Mouse (Mus musculus): Measurements from ENCODE around the gene Veph1. TPM values are rescaled to one million over a fixed set of nuclear protein-coding genes. Genes with fewer than 3 reads are reported as not detected.
A peak's percentile ranks its signal among the peaks of the same experiment; 100 is the strongest.
"Not testable (repeated sequence)": the region's sequence is repeated elsewhere in the genome, so short reads cannot be mapped to it uniquely, and the experiment has no call there.

Gene Veph1
- polyA plus RNA-seq, 1 experiment: 0.41 TPM

DNA sequence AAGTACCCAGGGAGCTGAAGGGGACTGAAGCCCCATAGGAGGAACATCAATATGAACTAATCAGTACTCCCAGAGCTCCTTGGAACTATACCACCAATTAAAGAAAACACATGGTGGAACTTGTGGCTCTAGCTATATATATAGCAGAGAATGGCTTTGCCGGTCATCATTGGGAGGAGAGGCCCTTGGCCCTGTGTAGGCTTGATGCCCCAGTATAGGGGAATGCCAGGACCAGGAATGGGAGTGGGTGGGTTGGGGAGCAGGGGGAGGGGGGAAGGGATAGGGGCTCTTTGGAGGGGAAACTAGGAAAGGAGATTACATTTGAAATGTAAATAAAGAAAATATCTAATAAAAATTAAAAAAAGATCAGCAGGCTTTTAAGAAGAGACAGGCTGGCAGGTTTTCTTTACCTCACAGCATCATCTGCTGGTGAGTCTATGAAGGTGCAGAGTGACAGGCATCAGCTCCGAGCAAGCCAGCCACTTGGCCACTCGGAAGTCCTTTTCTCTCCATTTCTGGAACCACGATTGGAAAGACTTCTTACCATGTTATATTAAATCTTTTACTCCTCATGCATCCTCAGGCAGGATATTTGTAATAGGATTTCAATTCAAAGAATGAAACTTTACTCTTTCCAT is 60.3 kb downstream of the Veph1 start:
- not testable (repeated sequence) for DNase-seq; H3K4me3 ChIP-seq (replicated peaks; ENCODE audit: extremely low read depth, low read depth, low read length); H3K4me1 ChIP-seq (ENCODE audit: control insufficient read depth, insufficient read depth, low read length)
- peak; percentile 32 for TF ChIP-seq CTCF (IDR thresholded peaks at IDR 0.05; ENCODE audit: insufficient read depth, low read length)
- 39% methylated on average over 4 of the region's 4 CpGs for WGBS

DNA sequence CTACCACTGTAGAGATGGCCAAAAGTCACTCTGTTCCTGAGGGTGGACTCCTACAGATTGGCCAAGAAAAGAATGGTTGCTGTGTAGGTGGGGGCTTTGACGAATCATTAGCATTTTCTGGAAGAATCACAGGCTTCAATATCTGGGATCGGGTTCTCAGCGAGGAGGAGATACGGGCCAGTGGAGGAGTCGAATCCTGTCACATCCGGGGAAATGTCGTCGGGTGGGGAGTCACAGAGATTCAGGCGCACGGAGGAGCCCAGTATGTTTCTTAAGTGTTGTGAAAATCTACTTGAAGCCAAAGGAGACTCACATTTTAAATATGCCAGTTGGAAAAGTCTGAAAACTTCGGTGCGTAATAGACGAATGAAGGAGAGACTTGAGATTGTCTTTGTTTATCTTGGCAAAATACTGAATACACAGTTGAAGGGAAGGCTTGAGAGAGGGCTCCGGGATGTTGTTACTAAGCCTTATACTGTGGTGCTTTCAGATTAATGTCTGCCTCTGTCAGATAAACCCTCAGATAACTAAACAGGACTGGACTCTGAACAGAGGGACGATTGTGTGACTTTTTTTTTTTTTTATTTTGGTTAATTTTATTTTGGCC is 71.6 kb downstream of the Veph1 start:
- TF ChIP-seq CTCF (IDR thresholded peaks at IDR 0.05; ENCODE audit: insufficient read depth, low read length) (no peak), POLR2A (IDR thresholded peaks at IDR 0.05; ENCODE audit: borderline replicate concordance, extremely low read depth, low read depth, low read length) (no peak)
- Histone ChIP-seq H3K4me3 (replicated peaks; ENCODE audit: extremely low read depth, low read depth, low read length) (no peak overlapping the region), H3K4me1 (ENCODE audit: control insufficient read depth, insufficient read depth, low read length) (no peaks in the 10 kb centered on the region)
- 48% methylated on average over 15 of the region's 15 CpGs for WGBS
- DNase-seq: no peak

DNA sequence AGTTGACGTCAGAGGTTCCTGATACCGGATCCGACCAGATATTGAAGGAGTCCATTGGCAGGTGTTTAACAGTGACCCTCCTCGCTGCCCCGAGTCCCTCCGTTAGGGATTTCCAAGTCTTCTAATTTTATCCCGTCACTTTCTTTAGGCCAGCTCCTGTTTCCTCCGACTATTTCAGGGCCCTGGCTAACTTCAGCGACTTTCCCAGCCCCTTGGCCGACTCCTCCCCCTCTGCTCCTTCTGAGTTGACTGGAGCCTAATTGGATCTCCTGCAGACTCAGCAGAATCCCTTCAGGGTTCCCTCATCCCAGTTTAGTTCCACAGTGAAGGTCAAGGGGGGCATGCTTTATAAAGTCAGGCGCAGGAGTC is 75.4 kb downstream of the Veph1 start:
- Histone ChIP-seq H3K4me1 (ENCODE audit: control insufficient read depth, insufficient read depth, low read length) (no peaks in the 10 kb centered on the region), H3K4me3 (replicated peaks; ENCODE audit: extremely low read depth, low read depth, low read length) (no peak overlapping the region)
- TF ChIP-seq CTCF (IDR thresholded peaks at IDR 0.05; ENCODE audit: insufficient read depth, low read length) (no peak), POLR2A (IDR thresholded peaks at IDR 0.05; ENCODE audit: borderline replicate concordance, extremely low read depth, low read depth, low read length) (no peak)
- 4% methylated on average over 11 of the region's 11 CpGs for WGBS
- DNase-seq: peak; percentile 12

DNA sequence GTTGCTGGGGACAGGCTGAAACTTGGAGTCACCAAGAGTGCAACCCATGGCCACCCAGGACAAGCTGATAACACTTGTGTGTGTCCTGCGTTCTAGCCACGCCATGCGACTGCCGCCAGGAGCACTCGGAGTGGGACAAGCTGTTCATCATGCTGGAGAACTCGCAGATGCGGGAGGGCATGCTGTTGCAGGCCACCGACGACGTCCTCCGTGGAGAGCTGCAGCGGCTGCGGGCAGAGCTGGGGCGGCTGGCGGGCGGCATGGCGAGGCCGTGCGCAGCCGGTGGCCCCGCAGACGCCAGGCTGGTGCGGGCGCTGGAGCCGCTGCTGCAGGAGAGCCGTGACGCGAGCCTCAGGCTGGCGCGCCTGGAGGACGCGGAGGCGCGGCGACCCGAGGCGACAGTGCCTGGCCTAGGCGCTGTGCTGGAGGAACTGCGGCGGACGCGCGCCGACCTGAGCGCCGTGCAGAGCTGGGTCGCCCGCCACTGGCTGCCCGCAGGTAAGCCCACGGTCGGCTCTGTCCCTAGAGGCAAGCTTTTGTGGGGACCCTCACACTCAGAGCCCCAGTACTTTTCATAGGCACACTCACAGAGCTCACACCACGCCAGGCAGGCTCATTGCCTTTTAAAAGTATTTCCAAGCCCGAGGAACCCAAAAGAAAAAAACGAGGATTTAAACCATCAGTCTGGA is 75.9 kb downstream of the Veph1 start:
- Histone ChIP-seq H3K4me1 (ENCODE audit: control insufficient read depth, insufficient read depth, low read length) (no peaks in the 10 kb centered on the region), H3K4me3 (replicated peaks; ENCODE audit: extremely low read depth, low read depth, low read length) (peak overlapping the region; percentile 50)

DNA sequence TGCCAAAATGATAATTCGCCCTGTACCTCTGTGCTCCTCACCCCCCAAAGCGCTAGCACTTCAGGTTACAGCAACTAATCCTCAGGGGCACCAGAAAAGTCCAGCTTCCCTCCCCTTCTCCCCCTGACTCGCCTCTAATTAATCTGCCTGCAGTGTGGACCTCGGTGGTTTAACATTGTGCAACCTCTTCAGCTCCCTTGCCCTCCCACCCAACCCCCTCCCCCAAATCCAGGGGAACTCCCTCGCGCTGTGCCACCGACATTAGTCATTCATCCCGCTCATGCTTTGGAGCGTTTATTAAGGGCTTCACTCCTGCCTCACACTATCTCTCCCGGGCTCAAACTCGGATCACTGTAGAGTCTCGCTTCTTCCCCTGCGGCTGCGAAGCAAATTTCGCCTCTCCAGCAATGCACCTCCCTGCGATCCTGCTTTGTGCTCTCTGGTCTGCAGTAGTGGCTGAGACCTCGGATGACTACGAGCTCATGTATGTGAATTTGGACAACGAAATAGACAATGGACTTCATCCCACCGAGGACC is 76.9 kb downstream of the Veph1 start, which contains the start of gene Ptx3:
Gene Ptx3 (plus strand): TSS at position 256 of the 537 bp plus-strand sequence.
- H3K4me3 ChIP-seq (replicated peaks; ENCODE audit: extremely low read depth, low read depth, low read length): peak within 1 kb of the TSS; percentile 46

More for the DNA sequence above, 75.9 kb downstream of the Veph1 start:
- peak; percentile 30 for DNase-seq
- under 1% methylated on average over 54 of the region's 54 CpGs for WGBS
- TF ChIP-seq POLR2A (IDR thresholded peaks at IDR 0.05; ENCODE audit: borderline replicate concordance, extremely low read depth, low read depth, low read length) (no peak), CTCF (IDR thresholded peaks at IDR 0.05; ENCODE audit: insufficient read depth, low read length) (no peak)

DNA sequence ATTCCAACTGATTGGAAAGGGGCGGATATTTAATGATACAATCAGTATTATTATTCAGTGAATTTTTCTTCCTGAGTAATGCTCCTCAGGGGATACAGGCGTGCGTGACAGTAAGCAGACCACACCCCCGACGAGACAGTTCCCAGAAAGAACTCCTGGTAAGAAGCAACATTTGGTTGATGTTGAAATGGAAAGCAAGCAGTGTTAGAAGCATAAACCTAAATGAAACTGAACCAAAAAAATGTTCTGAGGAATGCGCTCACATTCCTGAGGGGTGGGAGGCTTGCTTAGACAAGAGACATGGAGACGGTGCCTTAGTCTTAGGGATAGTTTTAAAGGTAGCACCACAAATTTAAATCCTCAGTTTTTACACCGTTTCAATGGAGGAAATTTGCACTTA is 80.9 kb downstream of the Veph1 start:
- TF ChIP-seq POLR2A (IDR thresholded peaks at IDR 0.05; ENCODE audit: borderline replicate concordance, extremely low read depth, low read depth, low read length): no peak
- TF ChIP-seq CTCF (IDR thresholded peaks at IDR 0.05; ENCODE audit: insufficient read depth, low read length): no peak
- DNase-seq: no peak
- WGBS: 47% methylated on average over 8 of the region's 8 CpGs
- H3K4me3 ChIP-seq (replicated peaks; ENCODE audit: extremely low read depth, low read depth, low read length): no peak overlapping the region
- no peaks in the 10 kb centered on the region for H3K4me1 ChIP-seq (ENCODE audit: control insufficient read depth, insufficient read depth, low read length)

More for the DNA sequence above, 76.9 kb downstream of the Veph1 start, which contains the start of gene Ptx3:
- TF ChIP-seq POLR2A (IDR thresholded peaks at IDR 0.05; ENCODE audit: borderline replicate concordance, extremely low read depth, low read depth, low read length) (no peak), CTCF (IDR thresholded peaks at IDR 0.05; ENCODE audit: insufficient read depth, low read length) (no peak)
- no peak for DNase-seq
- WGBS: 21% methylated on average over 20 of the region's 20 CpGs
- no peaks in the 10 kb centered on the region for H3K4me1 ChIP-seq (ENCODE audit: control insufficient read depth, insufficient read depth, low read length)

DNA sequence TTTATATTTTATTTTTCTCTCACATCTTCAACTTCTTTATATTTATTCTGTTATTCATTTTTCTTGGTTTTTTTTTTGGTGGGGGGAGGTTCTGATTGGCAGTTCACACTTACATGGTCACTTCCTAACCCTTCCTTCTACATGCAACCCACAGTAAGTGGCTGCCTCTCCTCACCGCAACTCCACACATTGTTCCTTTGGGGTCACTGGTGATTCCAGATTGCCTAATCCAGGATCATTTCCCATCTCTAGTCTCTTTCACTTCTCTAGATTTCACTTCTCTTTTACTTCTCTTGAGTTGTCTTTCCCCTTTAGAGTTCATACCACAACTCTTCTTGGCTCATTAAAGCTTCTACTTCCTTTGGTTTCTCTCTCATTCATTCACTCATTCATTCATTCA is 83.1 kb downstream of the Veph1 start:
- no peak for TF ChIP-seq CTCF (IDR thresholded peaks at IDR 0.05; ENCODE audit: insufficient read depth, low read length)
- no peak for TF ChIP-seq POLR2A (IDR thresholded peaks at IDR 0.05; ENCODE audit: borderline replicate concordance, extremely low read depth, low read depth, low read length)

DNA sequence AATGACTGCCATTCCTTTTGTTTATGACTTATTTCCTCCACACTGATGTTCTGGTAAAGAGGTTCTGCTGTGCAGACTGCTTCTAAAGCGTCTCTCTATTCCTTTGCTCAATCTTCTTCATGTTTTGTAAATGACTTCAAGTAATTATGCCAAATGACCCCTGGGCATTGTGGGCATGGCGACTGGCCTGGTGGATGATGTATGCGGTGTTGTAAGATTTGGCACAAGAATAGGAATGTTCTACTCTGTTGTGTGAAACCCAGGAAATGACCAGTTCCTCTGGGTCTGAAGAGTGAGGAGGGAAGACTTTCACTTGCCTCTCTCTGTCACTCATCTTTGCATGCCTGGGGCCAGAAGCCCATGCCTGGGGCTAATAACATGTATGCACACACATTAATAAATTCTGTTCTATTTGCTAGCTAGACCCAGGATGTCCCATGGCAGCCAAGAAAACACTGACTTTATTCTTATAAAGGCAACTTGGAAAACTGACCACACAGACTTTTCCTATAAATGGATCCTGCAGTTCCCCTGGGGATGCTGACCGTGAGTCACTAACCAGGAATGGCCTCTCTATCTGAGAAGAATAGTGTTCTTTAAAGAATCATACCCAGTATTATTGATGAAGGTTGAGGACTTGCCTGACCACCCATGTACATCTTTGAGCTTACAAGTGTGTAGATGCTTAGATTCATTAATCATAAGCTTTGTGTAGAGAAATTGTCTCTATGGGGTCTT is 87.6 kb downstream of the Veph1 start:
- H3K4me1 ChIP-seq (ENCODE audit: control insufficient read depth, insufficient read depth, low read length): no peaks in the 10 kb centered on the region
- no peak overlapping the region for H3K4me3 ChIP-seq (replicated peaks; ENCODE audit: extremely low read depth, low read depth, low read length)
- no peak for TF ChIP-seq POLR2A (IDR thresholded peaks at IDR 0.05; ENCODE audit: borderline replicate concordance, extremely low read depth, low read depth, low read length)
- no peak for TF ChIP-seq CTCF (IDR thresholded peaks at IDR 0.05; ENCODE audit: insufficient read depth, low read length)
- DNase-seq: no peak
- 60% methylated on average over 4 of the region's 4 CpGs for WGBS

More for the DNA sequence above, 83.1 kb downstream of the Veph1 start:
- no peak for DNase-seq
- Histone ChIP-seq H3K4me1 (ENCODE audit: control insufficient read depth, insufficient read depth, low read length) (no peaks in the 10 kb centered on the region), H3K4me3 (replicated peaks; ENCODE audit: extremely low read depth, low read depth, low read length) (no peak overlapping the region)
- WGBS: 96% methylated on average over 1 of the region's 1 CpGs

DNA sequence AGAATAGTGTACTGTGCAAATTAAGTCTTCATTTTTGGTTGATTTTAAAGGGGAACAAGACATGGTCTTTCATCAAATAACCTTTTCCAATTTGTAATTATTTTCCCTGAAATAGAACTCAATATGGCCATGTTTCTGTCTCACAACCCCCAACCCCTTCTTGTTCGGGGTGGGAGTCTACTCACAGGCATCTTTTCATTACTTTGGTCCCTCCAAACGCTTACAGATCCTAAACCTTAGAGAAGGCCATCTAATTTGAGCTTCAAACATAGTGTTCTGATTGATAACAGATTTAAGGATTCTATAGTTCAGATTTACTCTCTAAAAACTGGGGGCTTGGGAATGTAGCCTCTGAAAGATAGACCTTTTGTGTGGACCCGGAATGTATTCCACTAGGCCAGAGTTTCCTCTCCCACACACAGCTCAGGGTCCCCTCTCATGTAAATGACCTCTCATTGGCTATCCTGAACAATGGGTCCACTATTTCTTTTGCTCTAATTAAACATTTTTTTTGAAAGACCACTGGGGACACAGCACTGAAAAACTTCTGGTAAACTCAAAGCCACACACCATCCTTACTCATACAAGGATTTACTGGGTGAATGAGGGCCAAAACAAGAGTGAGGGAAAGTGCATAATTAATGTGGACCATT is 102.6 kb downstream of the Veph1 start:
- 82% methylated on average over 3 of the region's 3 CpGs for WGBS
- TF ChIP-seq CTCF (IDR thresholded peaks at IDR 0.05; ENCODE audit: insufficient read depth, low read length): no peak
- no peak for TF ChIP-seq POLR2A (IDR thresholded peaks at IDR 0.05; ENCODE audit: borderline replicate concordance, extremely low read depth, low read depth, low read length)
- Histone ChIP-seq H3K4me3 (replicated peaks; ENCODE audit: extremely low read depth, low read depth, low read length) (no peak overlapping the region), H3K4me1 (ENCODE audit: control insufficient read depth, insufficient read depth, low read length) (no peaks in the 10 kb centered on the region)
- DNase-seq: no peak
